Comparison of ENCODE assay signal across 21 mouse cellular contexts in genomic region chr8:90013755-90014154, GRCm38 (mm10).
DNase-seq lines count a peak whose midpoint lies in the region; ATAC-seq and TF ChIP-seq lines count a peak whose summit lies in the region.
"Had no signal": no experiment of that assay in that cellular context is flagged by ENCODE, and none has a peak within 500 bp of the region (broad histone marks: within the 10 kb centered on the region; RNA-seq: fewer than 3 reads in every experiment).

No protein-coding gene starts in this region.

- no peak for DNase-seq in intestine, embryonic 14.5 days (ENCODE audit: low spot score)
- DNase-seq in lung, postnatal 36 days, result peak; percentile 1
- DNase-seq in lung, adult 2 months, result no peak
- no peak for DNase-seq in urinary bladder, postnatal 10 days (ENCODE audit: low spot score)
- DNase-seq in right cerebral cortex, postnatal 14 days, result no peak
- no peak for DNase-seq in gastrocnemius, postnatal 10 days
- DNase-seq: adrenal gland, postnatal 14 days; cerebellum, postnatal 10 days; embryo, embryonic 11 days; kidney, adult 11 months; kidney, postnatal 14 days; midbrain, embryonic 14.5 days; thymus, postnatal 14 days had no signal

- H3K4me1 ChIP-seq in intestine, embryonic 14.5 days (replicated peaks; ENCODE audit: control insufficient read depth, insufficient read depth, low read length), result peaks cover 4% of the 10 kb centered on the region; the same call in 1 of the 2 replicates
- no peaks in the 10 kb centered on the region for H3K4me1 ChIP-seq in intestine, postnatal 0 days (replicated peaks; ENCODE audit: control insufficient read depth, insufficient read depth, low read length)
- H3K4me1 ChIP-seq in lung, adult 2 months (ENCODE audit: control insufficient read depth, insufficient read depth, low read length), result no peaks in the 10 kb centered on the region
- H3K4me1 ChIP-seq in heart, embryonic 16.5 days (ENCODE audit: control insufficient read depth, insufficient read depth, low read length), result peaks cover 19% of the 10 kb centered on the region
- H3K4me1 ChIP-seq: forebrain, embryonic 15.5 days; limb, embryonic 15.5 days; megakaryocyte, embryonic 14.5 days had no signal

- TF ChIP-seq POLR2A in lung, adult 2 months (IDR thresholded peaks at IDR 0.05; ENCODE audit: borderline replicate concordance, extremely low read depth, low read depth, low read length), result no peak

- H3K4me3 ChIP-seq in intestine, embryonic 14.5 days (ENCODE audit: low read depth, low read length), result no peak overlapping the region
- H3K4me3 ChIP-seq in intestine, postnatal 0 days (ENCODE audit: low read depth, low read length), result no peak overlapping the region
- H3K4me3 ChIP-seq in lung, adult 2 months (replicated peaks; ENCODE audit: extremely low read depth, low read depth, low read length), result no peak overlapping the region
- H3K4me3 ChIP-seq in heart, embryonic 16.5 days (ENCODE audit: low read length), result no peak overlapping the region
- H3K4me3 ChIP-seq: forebrain, embryonic 15.5 days; layer of hippocampus, adult 2 months; limb, embryonic 15.5 days; megakaryocyte, embryonic 14.5 days; neural tube, embryonic 13.5 days had no signal

- no peaks in the 10 kb centered on the region for H3K36me3 ChIP-seq in intestine, embryonic 14.5 days (ENCODE audit: control insufficient read depth, insufficient read depth, low read length)
- no peaks in the 10 kb centered on the region for H3K36me3 ChIP-seq in intestine, postnatal 0 days (ENCODE audit: control insufficient read depth, insufficient read depth)
- no peaks in the 10 kb centered on the region for H3K36me3 ChIP-seq in heart, embryonic 16.5 days (ENCODE audit: control insufficient read depth, insufficient read depth)
- H3K36me3 ChIP-seq: forebrain, embryonic 15.5 days; limb, embryonic 15.5 days; neural tube, embryonic 13.5 days had no signal

- 31% methylated on average over 2 of the region's 2 CpGs for WGBS in intestine, embryonic 14.5 days
- WGBS in intestine, postnatal 0 days, result 44% methylated on average over 2 of the region's 2 CpGs
- WGBS in lung, adult 2 months, result 65% methylated on average over 2 of the region's 2 CpGs
- 16% methylated on average over 2 of the region's 2 CpGs for WGBS in heart, embryonic 16.5 days

- no peak overlapping the region for H3K27ac ChIP-seq in intestine, embryonic 14.5 days (ENCODE audit: low read depth)
- H3K27ac ChIP-seq in intestine, postnatal 0 days (ENCODE audit: low read depth, low read length), result no peak overlapping the region
- H3K27ac ChIP-seq in heart, embryonic 16.5 days (ENCODE audit: low read length), result peak overlapping the region; percentile 87
- H3K27ac ChIP-seq: forebrain, embryonic 15.5 days; hindbrain, embryonic 14.5 days; layer of hippocampus, adult 2 months; limb, embryonic 15.5 days had no signal

- TF ChIP-seq CTCF in intestine, postnatal 0 days (IDR thresholded peaks at IDR 0.05; ENCODE audit: low read depth), result no peak
- no peak for TF ChIP-seq CTCF in lung, adult 2 months (IDR thresholded peaks at IDR 0.05; ENCODE audit: insufficient read depth, low read length)

- H3K27me3 ChIP-seq in intestine, embryonic 14.5 days (replicated peaks; ENCODE audit: control insufficient read depth, insufficient read depth, low read length), result no peaks in the 10 kb centered on the region
- no peaks in the 10 kb centered on the region for H3K27me3 ChIP-seq in intestine, postnatal 0 days (replicated peaks; ENCODE audit: control insufficient read depth, insufficient read depth, low read length)
- no peaks in the 10 kb centered on the region for H3K27me3 ChIP-seq in heart, embryonic 16.5 days (ENCODE audit: control insufficient read depth, insufficient read depth, low read length)
- H3K27me3 ChIP-seq: forebrain, embryonic 15.5 days; limb, embryonic 15.5 days; megakaryocyte, embryonic 14.5 days; neural tube, embryonic 13.5 days had no signal

- H3K9me3 ChIP-seq in intestine, embryonic 14.5 days (ENCODE audit: control insufficient read depth, low read length), result no peaks in the 10 kb centered on the region
- no peaks in the 10 kb centered on the region for H3K9me3 ChIP-seq in intestine, postnatal 0 days (ENCODE audit: control insufficient read depth)
- H3K9me3 ChIP-seq in heart, embryonic 16.5 days (replicated peaks; ENCODE audit: control insufficient read depth, low read length), result no peaks in the 10 kb centered on the region
- H3K9me3 ChIP-seq: forebrain, embryonic 15.5 days; limb, embryonic 15.5 days; neural tube, embryonic 13.5 days had no signal

- no peak overlapping the region for H3K9ac ChIP-seq in intestine, embryonic 14.5 days (ENCODE audit: low read length)
- H3K9ac ChIP-seq in intestine, postnatal 0 days (ENCODE audit: low read depth, low read length), result no peak overlapping the region
- no peak overlapping the region for H3K9ac ChIP-seq in heart, embryonic 16.5 days (ENCODE audit: low read length)
- H3K9ac ChIP-seq: forebrain, embryonic 15.5 days; hindbrain, embryonic 14.5 days; limb, embryonic 15.5 days; neural tube, embryonic 13.5 days had no signal

- peak; percentile 60; the same call in 1 of the 2 replicates for ATAC-seq in intestine, embryonic 14.5 days (replicated peaks; ENCODE audit: low FRiP score, low TSS enrichment, low read depth)
- no peak for ATAC-seq in intestine, postnatal 0 days
- peak; percentile 96 for ATAC-seq in heart, embryonic 16.5 days (replicated peaks; ENCODE audit: extremely low read depth, insufficient read depth, low FRiP score)
- ATAC-seq: forebrain, embryonic 15.5 days had no signal

- H3K4me2 ChIP-seq in intestine, embryonic 14.5 days (ENCODE audit: low read length), result no peak overlapping the region
- no peak overlapping the region for H3K4me2 ChIP-seq in intestine, postnatal 0 days (replicated peaks; ENCODE audit: low read depth)
- H3K4me2 ChIP-seq in heart, embryonic 16.5 days (ENCODE audit: low read depth, low read length), result no peak overlapping the region
- H3K4me2 ChIP-seq: forebrain, embryonic 15.5 days; hindbrain, embryonic 14.5 days; limb, embryonic 15.5 days; neural tube, embryonic 13.5 days had no signal
